Mouse (Mus musculus) kidney, adult 11 months (tissue): ENCODE measurements around the gene 5730596B20Rik.

Source experiments
- DNase-seq: peaks from one replicate; pipeline ENCODE4 v3.0.0; 2022

Gene 5730596B20Rik

DNA sequence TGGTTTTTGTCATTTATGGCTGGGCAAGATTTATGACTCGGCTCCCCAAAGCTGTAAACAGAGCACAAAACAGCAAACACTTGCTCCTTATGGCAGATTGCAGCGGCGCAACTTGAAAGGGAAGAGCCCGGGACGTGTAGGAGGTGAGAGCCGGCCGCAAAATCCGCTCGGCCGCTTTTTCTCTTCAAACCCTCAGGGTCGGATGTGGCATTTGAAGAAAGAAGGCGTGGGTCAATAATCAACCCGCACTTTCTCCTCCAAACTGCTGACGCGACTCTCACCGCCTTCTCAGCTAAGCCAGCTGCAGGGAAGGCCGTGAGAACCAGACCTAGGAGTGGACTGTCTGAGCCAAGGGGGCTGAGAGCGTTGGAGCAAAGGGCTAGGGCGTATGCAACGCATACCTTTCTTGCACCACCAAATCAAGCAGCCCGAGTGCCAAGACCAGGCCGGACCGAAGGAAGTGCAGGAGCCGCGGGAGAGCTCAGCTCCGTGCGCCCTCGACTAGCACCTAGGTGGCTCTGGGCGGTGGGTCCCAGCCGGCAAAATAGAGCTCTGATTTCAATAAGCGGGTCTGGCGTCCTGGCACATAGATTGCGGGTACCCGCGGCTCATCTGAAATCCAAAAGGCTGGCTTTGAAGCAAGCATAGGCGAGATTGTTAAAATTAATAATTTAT is at the start of gene 5730596B20Rik:
Gene 5730596B20Rik, plus strand, starts transcription at position 438 of the 675 bp plus-strand sequence.
- DNase-seq, result peak; percentile 85

DNA sequence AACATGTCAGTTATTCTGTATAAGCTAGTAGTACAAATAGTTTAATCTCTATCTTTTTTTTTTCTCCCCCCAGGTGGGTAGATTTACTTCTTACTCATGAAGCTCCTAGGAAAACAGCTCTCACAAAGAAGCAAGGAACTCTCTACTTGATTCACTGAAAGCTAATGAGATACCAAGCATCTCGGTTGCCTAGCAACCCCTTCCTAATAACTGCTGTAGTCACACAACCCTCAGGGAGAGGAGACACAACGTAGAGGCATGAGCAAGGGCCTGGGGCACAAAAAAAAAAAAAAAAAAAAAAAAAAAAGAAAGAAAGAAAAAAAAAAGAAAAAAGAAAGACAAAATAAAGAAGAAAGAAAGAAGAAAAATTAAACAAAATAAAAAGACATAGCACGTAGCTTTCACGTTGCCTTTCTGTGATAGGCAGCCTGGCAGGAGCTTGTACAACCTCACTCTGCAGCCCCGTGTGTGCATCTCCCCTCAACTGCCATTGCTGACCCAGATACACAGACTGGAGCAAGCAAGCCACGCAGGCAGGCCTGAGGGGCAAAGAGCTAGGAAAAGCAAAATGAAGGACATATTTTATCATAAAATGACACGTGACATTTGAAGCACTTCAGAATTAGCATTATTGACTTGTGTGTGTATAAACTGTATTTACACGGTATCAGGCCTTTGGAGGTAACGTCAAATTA is 39.3 kb upstream of the 5730596B20Rik start:
- DNase-seq, result no peak

DNA sequence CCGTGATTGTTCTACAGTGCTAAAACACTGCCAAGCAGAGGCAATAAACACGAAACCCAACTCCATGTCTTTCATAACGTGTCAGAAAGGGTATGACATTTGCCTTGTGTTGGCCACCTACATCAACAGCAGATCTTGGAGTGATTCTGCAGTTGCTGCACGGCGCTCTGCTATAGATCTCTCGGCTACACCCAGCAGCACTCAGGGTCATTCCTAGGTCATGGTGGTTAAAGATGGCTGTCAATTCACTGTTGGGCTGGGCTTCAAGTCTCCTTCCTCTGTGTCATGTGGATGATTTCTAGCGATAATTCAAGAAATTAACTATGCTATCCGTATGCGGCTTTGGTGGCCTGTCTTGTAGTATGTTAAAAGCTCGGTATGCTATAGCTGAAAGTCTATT is 38.7 kb upstream of the 5730596B20Rik start:
- no peak for DNase-seq

DNA sequence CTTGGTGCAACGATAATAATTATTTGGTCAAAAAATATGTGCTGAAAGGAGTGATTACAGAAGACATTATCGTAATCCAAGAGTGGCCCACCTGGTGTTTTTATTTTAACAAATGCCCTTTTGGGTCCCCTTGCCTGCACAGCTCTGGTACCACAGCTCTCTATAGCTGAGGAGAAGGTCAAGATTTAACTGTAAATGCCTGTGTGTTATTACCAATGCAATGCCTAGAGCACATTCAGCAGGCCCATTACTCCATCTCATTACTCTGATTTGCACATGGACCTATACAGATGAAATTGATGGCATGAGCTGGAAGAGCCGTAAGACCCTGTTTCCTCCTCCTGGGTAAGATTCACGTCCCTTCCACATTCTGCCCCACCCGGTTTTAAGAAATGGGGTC is 38.2 kb upstream of the 5730596B20Rik start:
- DNase-seq, result no peak

DNA sequence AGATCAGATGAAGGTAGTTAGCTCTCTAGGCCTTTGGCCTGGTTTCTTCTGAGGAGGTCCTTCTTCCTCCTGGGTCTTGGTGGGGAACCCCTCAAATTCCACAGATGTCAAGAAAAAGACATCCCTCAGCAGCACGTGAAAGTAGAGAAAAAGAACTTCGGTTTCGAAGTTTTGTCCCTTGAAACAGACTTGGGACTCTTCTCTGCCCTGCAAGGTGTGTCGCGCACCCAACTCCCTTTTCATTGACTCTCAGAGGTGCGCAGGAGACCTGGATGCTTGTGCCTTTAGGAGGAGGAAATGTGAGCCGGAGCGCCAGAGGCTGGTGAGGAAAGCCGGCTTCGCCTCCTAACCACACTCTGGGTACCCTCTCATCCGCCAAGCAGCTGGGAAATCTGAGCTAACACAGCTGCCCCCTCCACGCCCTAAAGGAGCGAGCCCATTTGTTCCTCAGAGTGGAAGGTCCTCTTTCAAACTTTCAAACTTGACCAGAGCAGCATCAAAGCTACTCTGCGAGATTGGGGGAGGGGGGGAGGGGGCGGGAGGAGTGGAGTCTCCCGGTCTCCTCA is 26.8 kb upstream of the 5730596B20Rik start:
- no peak for DNase-seq

DNA sequence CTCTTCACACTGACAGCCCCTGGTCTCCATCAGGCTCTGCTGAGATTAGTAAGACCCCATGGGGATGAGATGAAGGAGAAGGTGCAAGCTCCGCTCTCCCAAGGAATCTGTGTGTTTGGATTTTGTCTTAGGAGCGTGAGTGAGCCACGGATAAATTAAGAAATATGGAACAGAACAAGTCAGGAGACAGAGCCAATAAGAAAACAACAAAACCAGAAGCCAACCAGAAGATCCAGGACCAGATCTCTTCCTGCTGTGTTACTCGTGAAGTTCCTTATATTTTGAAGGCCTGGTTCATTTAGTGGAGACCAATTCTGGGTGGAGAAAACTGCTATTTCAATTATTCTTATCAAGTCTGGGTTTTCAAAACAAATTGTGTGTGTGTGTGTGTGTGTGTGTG is 25.7 kb upstream of the 5730596B20Rik start:
- DNase-seq, result no peak

DNA sequence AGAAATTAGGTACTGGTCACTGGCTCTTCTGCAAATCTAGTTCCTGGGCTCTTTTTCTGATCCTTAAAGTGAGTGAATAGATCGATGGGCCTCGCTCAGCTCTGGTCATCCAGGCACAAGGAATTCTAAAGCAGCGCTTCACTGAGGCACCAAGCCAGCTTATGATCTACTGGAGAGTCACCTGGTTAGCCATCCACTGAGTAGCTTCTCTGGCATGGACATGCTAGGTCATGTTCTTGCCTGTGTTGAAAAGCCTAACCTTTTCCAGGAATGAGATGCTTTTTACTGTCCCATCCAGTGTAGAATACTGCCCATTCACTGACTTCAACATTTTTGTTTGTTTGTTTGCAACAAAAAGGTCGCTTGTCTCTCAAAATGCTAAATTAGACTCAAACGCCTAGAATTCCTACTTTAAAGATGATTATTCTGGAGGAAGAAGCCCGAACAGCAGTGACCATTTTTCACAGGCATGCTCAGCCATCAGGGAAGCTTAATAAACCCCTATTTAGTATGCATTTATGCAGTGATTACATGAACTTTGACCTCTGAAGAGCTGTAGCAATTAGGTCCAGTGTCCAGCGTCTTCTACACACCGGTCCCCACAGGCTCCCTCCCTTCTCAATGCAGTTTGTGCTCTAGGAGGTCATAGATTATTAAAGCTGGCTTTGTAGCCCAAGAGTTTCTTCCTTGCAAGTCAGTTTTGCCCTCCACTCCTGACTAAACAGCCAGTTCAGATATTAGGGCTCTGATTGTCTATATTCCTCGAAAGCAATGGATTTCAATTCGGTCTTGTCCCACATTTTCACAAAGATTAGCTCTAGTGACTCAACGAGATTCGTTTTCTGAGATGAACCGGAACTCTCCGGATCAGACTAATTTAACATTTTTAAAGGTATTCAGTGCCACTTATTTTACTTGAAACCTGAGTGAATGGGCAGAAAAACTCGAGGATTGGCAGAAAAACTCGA is 24.8 kb upstream of the 5730596B20Rik start:
- DNase-seq, result no peak

DNA sequence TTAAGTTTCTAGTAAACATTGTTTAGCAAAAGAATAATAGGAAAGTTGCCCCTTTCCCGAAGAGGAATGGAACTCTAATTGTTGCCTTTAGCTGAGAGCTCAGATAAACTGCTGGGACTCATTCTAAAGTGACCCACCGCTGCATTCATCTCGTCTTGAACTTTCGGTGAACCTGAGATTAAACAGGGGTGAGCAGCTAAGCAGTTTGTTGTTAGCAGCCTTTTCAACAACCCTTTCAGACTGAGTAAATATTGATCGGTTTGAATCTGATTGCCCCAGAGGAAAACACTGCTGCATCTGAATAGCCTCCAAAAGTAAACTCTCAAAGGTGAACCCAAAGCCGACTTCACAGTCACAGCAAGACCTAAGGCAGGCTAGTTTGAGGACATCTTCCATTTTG is 24.0 kb upstream of the 5730596B20Rik start:
- no peak for DNase-seq

DNA sequence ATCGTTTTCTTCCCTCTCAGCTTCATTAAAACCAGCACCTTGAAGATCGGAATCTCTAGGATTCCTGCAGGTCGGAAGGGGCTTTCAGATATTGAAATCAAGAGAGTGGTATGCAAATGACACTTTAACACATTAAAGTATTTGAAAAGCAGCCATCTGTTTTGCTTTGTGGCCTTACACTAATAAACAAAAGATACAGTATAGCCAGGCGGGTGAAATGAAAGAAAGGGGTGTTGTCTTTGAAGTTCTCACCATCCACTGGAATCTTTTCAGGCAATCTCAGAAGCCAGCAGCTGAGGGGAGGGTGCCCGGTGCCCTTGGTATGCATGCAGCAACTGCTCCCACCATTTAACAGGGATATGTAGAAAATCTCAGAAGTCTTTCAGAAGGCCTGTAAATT is 23.3 kb upstream of the 5730596B20Rik start:
- DNase-seq, result no peak

DNA sequence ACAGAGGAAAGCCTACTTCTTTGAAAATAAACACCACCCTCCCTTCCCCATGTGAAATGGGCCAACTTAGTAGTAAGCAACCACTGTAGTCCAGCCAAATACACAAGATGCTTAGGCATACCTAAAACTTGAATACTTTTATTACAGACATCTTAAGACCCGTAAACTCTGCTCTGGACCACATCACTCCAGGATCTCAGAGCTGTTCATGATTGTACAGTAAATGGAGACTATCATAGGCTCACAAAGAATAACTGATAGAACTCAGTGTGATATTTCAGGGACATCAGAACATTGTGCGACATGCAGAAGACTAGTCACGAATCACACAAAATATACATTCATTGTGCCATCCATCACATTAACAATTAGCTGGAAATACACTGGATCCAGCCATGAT is 21.8 kb upstream of the 5730596B20Rik start:
- DNase-seq, result no peak

DNA sequence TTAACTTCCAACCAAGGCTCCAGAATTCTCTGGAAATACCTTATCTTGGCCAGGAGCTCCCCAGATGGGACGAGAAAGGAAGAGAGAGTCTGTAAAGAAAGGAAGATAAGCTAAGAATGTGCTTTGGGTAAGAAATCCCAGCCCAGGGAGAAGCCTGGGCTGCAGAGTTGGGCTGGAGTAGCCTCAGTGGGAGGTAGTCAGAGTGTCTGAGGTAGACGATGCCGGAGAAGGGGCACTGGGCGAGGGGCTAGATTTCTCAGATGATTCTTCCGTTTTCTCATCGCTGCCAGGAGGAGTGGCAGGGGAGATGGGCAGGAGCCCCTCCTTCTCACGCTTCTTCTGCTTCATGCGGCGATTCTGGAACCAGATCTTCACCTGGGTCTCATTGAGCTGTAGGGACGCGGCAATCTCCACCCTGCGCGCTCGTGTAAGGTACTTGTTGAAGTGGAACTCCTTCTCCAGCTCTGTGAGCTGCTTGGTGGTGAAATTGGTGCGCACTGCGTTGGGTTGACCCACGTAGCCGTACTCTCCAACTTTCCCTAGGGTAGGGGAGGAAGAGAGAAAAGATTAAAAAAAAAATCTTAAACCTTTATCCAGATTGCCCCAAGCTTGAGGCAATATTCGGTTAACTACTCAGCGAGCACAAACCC is 20.6 kb upstream of the 5730596B20Rik start:
- no peak for DNase-seq

DNA sequence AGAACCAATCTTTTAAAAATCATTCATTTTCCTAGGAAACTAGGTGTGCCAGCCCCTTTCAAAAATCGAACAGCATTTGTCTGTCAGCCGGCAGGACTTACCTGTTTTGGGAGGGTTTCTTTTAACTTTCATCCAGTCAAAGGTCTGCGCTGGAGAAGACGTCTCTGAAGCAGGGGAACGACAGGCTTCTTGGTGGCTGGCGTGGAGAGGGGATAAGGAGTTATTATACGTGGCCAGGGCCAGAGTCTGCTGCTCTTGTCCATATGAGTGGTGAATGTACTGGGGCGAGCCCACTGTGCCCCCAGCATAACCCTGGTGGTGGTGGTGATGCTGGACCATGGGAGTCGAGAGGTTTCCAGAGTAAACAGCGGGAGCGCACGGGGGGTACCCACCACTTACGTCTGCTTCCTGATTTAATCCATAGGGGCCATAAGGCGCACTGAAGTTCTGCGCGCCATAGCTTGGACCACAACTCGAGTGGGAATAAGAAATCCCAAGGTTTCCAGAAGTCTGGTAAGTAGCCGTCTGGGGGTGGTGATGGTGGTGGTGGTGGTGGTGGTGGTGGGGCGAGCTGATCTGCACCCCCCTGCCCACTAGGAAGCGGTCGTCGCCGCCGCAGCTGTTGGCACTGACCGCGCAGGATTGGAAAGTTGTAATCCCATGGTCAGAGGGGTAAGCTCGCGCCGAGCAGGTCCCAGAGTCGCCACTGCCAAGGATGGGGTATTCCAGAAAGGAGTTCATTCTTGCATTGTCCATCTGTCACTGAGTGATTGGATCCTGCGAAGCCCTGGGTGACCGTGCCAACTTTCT is 19.6 kb upstream of the 5730596B20Rik start:
- DNase-seq, result no peak

DNA sequence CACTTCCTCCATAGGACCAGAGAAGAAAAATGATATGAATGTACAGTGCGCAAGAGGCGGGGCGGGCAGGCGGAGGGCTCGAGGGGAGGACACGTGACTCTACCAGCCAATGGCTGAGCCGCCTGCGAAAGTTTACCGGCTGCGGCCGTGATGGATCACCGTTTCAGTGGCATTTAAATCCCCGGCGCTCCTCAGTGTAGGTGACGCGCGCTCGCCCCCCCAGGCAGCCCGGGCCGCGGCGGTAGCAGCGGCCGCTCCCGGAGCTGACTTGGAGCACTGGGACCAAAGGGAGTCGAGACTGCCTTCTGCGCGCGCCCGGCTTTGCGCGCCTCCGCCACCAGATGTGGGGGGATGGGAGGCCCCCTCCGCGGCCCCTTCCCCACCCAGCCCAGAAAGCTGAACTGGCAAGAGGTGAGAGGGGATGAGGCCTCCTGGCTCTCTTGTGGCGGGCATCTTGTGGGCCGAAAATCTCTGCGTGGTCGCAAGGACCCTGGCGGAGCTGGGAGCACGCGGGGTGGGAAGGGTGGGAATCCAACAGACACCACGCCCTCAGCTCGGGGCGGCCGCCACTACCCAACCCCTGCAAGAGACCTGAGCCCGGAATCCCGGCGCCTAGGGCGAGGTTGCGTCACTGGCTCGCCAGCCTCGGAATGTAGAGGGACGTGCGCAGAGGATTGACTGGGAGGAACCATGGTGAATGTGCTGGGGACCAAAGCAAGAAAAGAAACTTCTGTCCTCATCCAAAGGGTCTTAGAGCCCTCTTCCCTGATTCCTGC is 18.8 kb upstream of the 5730596B20Rik start, which contains the start of gene Hoxa1:
Gene Hoxa1, minus strand, starts transcription at position 42 of the 776 bp plus-strand sequence.
- peak; percentile 92 for DNase-seq

DNA sequence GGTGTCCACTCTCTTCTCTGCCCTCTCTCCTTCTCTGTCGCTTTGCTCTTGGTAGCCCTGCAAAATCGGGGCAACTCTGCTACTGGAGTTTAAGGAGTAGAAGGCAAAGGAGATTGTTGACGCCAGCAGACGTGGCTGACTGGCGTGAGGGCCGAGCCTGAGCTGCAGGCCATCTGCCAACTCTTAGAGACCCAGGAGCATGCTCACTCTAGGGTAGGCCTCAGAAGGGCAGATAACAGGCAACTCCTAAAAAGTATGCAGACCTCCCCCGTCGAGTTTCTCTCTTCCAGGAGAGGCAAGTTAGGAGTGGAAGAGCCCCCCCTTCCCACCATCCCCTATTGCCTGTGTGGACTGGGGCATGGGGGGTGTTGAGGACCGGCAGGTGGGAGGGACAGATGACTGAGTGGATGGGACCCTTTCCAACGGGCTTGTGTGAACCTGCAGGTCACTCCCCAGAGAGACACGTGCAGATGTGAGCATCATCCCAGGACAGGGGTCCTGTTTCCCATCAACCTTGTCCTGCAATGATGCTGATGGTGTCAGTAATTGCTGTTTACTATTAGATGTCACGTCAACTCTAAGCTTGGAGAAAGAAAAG is 18.0 kb upstream of the 5730596B20Rik start:
- DNase-seq, result peak; percentile 63

DNA sequence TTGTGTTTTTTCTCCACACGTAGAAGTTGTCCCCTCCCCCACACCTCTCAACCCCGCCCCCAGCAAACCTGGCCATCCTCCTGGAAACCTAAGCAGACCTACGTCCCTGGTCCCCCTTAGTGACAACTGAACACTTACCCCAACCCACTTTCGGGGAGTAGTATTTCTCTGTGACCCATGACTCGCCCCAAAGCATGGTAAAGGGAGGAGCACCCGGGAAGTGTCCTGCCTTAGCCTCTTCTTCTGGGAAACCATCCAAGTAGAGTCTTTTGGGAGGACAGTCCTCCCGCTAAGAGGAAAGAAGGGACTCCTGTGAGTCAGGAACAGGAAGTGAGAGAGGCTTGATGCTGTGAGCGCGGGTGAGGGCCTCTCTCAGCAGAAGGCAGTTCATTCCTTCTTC is 17.3 kb upstream of the 5730596B20Rik start:
- peak; percentile 45 for DNase-seq

DNA sequence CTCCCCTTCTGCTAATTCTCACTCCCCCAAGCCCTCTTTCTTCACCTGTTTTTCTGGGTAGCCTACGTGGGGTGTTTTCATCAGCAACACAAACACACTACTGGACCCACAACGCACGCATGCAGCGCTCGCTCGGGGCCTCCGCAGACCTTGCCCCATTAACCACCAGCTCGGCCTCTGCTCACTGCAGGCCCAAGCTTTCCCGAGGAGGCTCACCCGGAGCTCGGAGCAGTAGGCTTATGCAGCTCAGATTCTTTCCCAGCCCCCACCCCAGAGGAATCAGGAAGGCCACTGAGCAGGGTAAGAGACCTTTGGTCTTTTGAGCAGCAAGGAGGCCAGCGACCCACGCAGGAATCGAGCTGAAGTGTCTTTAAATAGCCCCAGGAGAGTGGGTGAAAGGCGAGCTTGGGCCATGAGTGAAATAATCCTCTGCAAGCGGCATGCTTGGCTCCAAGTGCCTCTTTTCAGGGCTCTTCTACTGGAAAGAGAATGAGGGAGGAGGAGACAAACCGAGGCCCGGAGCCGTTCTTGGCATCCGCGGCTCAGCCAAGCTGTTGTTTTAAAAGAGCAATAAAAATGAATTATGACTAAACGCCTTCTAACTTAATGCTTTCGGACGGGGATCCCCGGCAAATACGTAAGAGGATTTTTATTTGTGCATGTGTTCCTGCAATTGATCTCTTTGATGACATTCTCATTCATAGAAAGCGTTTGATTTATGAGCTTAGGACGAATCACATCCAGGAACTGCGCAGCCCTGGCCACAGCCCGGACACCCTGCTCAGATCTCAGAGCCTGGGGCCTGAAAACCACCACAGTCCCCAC is 16.6 kb upstream of the 5730596B20Rik start:
- peak; percentile 80 for DNase-seq

DNA sequence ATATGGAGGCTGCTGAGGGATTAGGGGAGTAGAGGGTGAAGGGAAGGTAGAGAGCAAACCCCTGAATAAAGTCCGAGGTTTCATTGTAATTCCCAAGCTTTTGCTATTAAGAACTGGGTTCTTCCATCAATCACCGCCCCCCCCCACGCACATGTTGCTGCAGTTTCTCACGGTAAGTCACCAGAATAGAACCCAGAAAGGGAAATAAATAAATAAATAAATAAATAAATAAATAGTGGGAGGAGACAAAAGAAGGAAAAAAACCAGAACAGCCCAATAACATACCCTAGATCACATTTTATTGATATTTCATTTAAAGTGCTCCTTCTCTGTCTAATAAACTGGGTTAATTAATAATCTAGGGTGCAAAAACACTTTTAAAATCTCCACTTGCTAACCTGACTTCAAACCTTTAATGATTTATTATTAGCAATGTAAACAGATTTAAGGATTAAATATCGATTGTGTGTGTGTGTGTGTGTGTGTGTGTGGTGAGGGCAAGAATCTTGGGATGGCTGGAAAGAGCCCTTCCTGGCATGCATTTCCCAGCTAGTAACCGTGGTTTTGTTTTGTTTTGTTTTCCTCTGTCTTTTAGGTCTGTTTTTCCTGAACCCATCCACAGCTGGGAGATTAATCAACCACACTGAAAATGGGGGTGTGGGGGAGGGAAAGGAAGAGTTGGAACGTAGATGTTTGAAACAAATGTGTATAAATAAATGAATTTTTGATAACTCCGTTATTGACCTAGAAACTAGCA is 15.8 kb upstream of the 5730596B20Rik start:
- no peak for DNase-seq

DNA sequence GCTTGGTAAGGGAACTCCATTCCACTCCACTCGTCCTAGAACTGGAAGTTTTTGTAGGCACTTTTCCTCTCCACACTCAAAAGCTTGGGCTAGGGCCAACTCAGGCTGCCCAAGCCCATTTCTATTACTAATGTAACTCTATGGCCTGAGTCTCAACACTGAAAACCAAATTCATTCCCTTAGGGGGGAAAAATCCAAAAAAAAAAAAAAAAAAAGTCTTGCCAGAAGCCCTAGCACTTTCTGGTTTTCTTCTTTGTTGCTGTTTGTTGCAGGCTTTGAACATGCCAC is 15.3 kb upstream of the 5730596B20Rik start:
- DNase-seq, result no peak
